Mouse (Mus musculus) liver, adult 2 months (tissue): ENCODE measurements around the gene Hmgcs1. TPM values are rescaled to one million over a fixed set of nuclear protein-coding genes. Genes with fewer than 3 reads are reported as not detected.

Experiments used
- DNase-seq: peaks from one replicate; pipeline ENCODE4 v3.0.0-alpha.2; 2011; ENCODE audit warnings: low read depth, low spot score; ENCODE audit errors: extremely low read depth
- H3K27ac ChIP-seq: fragments of 200-500 bp; replicated peaks from 2 replicates; pipeline ENCODE4 v1.5.1; 2012; ENCODE audit warnings: low read depth, mild to moderate bottlenecking, control low read depth, inconsistent platforms, low read length; ENCODE audit not compliant: insufficient read depth
- H3K27me3 ChIP-seq: fragments of 200-500 bp; 2 replicates; pipeline ENCODE4 v1.6.1; 2012; ENCODE audit warnings: mild to moderate bottlenecking, moderate library complexity, low read length, inconsistent platforms; ENCODE audit not compliant: control insufficient read depth, insufficient read depth
- H3K36me3 ChIP-seq: fragments of 200-500 bp; 2 replicates; pipeline ENCODE4 v1.6.1; 2012; ENCODE audit warnings: low read length, inconsistent platforms; ENCODE audit not compliant: control insufficient read depth, insufficient read depth
- H3K4me1 ChIP-seq: fragments of 200-500 bp; 2 replicates; pipeline ENCODE4 v1.6.1; 2011; ENCODE audit warnings: low read length; ENCODE audit not compliant: control insufficient read depth, insufficient read depth
- H3K4me3 ChIP-seq: fragments of 200-500 bp; 2 replicates; pipeline ENCODE4 v1.5.1; 2011; ENCODE audit warnings: low read depth, mild to moderate bottlenecking, control low read depth, low read length, moderate library complexity; ENCODE audit not compliant: insufficient read depth
- H3K79me2 ChIP-seq: fragments of 200-500 bp; 2 replicates; pipeline ENCODE4 v1.6.1; 2012; ENCODE audit warnings: inconsistent platforms, mild to moderate bottlenecking, low read length, moderate library complexity; ENCODE audit not compliant: control insufficient read depth, insufficient read depth
- H3K9ac ChIP-seq: fragments of 200-500 bp; 2 replicates; pipeline ENCODE4 v1.6.1; 2012; ENCODE audit warnings: low read depth, mild to moderate bottlenecking, control low read depth, inconsistent platforms, low read length
- CTCF ChIP-seq: fragments of 200-500 bp; IDR thresholded peaks from 2 replicates; pipeline ENCODE4 v1.5.1; 2011; ENCODE audit warnings: low read depth, low read length, control low read depth
- POLR2A ChIP-seq: fragments of 200-500 bp; IDR thresholded peaks from 2 replicates; pipeline ENCODE4 v1.6.1; 2011; ENCODE audit warnings: low read length, control low read depth; ENCODE audit not compliant: insufficient read depth; ENCODE audit errors: extremely low read depth
- WGBS: fragments of 180-500 bp; shearing (Covaris S2); methylation state at CpG from one replicate; pipeline ENCODE4 v1.1.7; 2018; 5-methylcytosine and 5-hydroxymethylcytosine counted together
- polyA plus RNA-seq: library from polyadenylated mRNA; depleted of rRNA; stranded (reverse); fragments of >200 nt; gene quantifications from 2 replicates; pipeline ENCODE4 v1.2.3, GENCODE M21; 2012
- total RNA-seq: library from RNA; depleted of rRNA; stranded (reverse); fragments of >200 nt; gene quantifications from 2 replicates; pipeline ENCODE4 v1.2.3, GENCODE M21; 2014

Hmgcs1 gene
- total and polyA plus RNA-seq, 2 experiments: 112 to 447 TPM

DNA sequence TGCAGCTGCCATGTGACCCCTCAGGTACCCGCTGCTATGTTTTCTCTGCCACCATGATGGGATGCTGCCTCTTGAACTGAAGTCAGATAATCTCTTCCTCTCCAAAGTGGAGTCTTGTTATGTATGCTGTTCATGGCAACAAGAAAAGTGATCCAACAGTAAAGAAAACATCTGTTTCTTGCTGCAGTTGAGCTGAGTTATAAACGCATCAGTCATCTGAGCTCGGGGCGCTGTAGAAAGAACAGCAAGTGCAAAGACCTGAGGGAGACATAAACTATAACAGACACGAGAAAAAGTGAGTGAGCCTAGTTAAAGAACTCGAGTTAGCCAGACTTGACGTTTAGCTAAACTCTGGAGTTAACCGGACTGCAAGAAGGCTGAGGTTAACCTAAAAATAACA is 11.4 kb upstream of the Hmgcs1 start:
- Histone ChIP-seq H3K27ac (no peak overlapping the region), H3K4me1 (peaks cover 4% of the 10 kb centered on the region), H3K4me3 (no peak overlapping the region), H3K79me2 (no peaks in the 10 kb centered on the region), H3K36me3 (no peaks in the 10 kb centered on the region), H3K27me3 (no peaks in the 10 kb centered on the region), H3K9ac (no peak overlapping the region)
- 91% methylated on average over 8 of the region's 8 CpGs for WGBS
- TF ChIP-seq POLR2A: no peak
- TF ChIP-seq CTCF: no peak
- no peak for DNase-seq

DNA sequence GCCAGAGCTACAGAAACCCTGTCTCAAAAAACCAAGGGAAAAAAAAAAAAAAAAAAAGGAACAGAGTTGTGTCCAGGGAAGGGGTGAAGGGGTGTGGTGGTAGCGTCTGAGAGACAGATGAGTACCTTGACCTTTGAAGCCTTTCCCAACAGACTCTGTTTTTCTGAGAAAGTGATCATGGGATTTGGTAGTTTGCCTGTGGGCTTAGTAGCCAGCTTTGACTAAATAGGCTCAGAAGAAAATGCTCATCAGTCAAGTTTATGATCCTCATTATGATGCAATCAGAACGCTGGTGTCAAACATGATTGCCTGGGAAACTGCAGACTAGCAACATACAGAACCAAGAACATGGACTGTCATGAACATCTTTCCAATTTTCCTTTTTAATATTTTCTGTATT is 10.5 kb upstream of the Hmgcs1 start:
- Histone ChIP-seq H3K9ac (no peak overlapping the region), H3K36me3 (no peaks in the 10 kb centered on the region), H3K79me2 (no peaks in the 10 kb centered on the region), H3K4me1 (peaks cover 4% of the 10 kb centered on the region), H3K4me3 (no peak overlapping the region), H3K27me3 (no peaks in the 10 kb centered on the region), H3K27ac (peak overlapping the region; percentile 60)
- TF ChIP-seq CTCF (no peak), POLR2A (no peak)
- DNase-seq: peak; percentile 89
- 24% methylated on average over 2 of the region's 2 CpGs for WGBS

DNA sequence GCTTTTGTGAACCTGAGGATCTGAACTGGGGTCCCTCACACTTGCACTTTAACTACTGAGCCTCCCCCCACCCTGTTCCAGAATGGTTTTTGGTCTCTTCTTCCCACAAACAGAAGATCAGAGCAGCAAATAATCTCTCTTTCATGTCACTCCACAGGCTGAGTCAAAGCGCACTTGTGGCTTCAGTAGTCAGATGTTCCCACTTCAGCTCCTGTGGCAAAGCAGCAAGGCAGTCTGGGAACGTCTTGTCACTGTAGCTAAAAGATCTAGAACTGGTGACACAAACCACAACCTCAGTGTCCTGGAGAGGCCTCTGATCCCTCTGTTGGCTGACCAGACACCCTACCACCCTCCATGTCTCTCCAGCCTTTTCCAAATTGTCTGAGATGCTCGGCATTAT is 9.0 kb upstream of the Hmgcs1 start:
- H3K4me1 ChIP-seq: peaks cover 4% of the 10 kb centered on the region
- no peak overlapping the region for H3K4me3 ChIP-seq
- H3K9ac ChIP-seq: no peak overlapping the region
- H3K36me3 ChIP-seq: no peaks in the 10 kb centered on the region
- no peak overlapping the region for H3K27ac ChIP-seq
- H3K79me2 ChIP-seq: no peaks in the 10 kb centered on the region
- 88% methylated on average over 3 of the region's 3 CpGs for WGBS
- DNase-seq: no peak
- TF ChIP-seq CTCF (no peak), POLR2A (no peak)
- no peaks in the 10 kb centered on the region for H3K27me3 ChIP-seq

DNA sequence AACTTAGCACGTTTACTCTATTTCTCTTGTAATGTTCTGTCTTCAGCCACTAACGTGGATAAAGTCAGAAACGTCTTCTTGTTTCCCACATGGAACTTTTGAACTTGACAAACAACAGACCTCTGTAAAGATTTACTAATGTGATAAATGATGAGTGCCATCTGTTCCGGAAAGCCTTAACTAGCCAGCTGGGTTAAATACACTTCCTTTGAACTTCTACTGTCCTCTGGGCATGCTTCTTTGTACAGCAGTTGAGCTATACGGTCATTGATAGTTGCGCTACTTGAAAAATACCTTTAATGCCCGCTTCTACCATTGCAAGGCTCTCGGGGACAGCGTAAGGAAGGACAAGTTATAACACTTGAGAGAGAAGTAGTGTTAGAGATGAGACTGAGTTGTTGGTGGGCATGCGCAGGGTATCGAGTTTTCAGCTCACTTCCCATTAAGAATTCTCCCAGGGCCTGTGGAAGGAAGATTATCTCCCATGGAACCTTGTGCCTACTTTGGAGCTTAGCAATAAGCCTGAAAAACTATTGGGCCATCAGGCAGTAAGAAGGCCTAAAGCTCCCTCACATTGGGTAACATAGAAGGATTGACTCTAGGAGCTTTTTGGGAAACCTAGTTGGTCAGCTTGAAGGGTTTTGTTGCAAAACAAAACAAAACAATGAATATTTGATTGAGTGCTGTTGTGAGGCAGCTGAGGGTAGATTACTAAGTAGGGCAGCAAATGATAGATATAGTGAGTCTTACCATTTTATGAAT is 5.6 kb upstream of the Hmgcs1 start:
- H3K79me2 ChIP-seq: no peaks in the 10 kb centered on the region
- TF ChIP-seq CTCF: no peak
- TF ChIP-seq POLR2A: no peak
- WGBS: 77% methylated on average over 11 of the region's 11 CpGs
- DNase-seq: no peak
- H3K27ac ChIP-seq: no peak overlapping the region
- H3K9ac ChIP-seq: no peak overlapping the region
- H3K36me3 ChIP-seq: no peaks in the 10 kb centered on the region
- H3K4me1 ChIP-seq: peaks cover under 1% of the 10 kb centered on the region
- no peaks in the 10 kb centered on the region for H3K27me3 ChIP-seq
- no peak overlapping the region for H3K4me3 ChIP-seq

DNA sequence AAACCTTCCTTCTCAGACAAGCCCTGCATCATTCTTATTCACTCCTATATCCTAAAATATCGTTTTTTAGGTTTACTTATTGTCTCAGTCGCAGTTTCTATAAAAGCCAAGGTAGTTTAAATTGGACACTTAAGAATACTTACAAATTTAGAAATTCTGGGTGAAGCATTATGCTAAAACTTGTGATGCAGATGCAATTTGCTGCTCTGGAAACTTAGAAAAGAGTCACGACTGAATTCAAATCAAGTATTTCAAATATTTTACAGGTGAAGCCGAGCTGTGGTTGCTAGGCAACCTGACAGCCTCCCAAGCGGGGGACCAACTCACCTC is 505 bp upstream of the Hmgcs1 start:
- DNase-seq: no peak
- 8% methylated on average over 5 of the region's 5 CpGs for WGBS

More for the DNA sequence above, 505 bp upstream of the Hmgcs1 start:
- peaks cover 16% of the 10 kb centered on the region; the same call in 1 of the 2 replicates for H3K79me2 ChIP-seq
- peak overlapping the region; percentile 18; the same call in 1 of the 2 replicates for H3K4me3 ChIP-seq
- H3K27me3 ChIP-seq: no peaks in the 10 kb centered on the region
- no peak overlapping the region for H3K9ac ChIP-seq
- no peak overlapping the region for H3K27ac ChIP-seq
- no peaks in the 10 kb centered on the region for H3K36me3 ChIP-seq
- peaks cover 11% of the 10 kb centered on the region for H3K4me1 ChIP-seq
- no peak for TF ChIP-seq POLR2A
- TF ChIP-seq CTCF: no peak
